Mouse (Mus musculus): ENCODE data around the gene Camk2g.
A peak's percentile ranks its signal among the peaks of the same experiment; 100 is the strongest.

Camk2g gene

GRCm38 (mm10) chr14:20806116-20806840 is 12.4 kb upstream of the Camk2g start:
- peak; percentile 67 for DNase-seq

GRCm38 (mm10) chr14:20804964-20805672 is 11.2 kb upstream of the Camk2g start:
- peak; percentile 94 for DNase-seq

GRCm38 (mm10) chr14:20804481-20804880 is 10.6 kb upstream of the Camk2g start:
- no peak for DNase-seq

- DNase-seq, result peak; percentile 92
Observed at GRCm38 (mm10) chr14:20803606-20803938, 9.7 kb upstream of the Camk2g start.

GRCm38 (mm10) chr14:20802926-20803605 is 9.2 kb upstream of the Camk2g start:
- peak; percentile 62 for DNase-seq

GRCm38 (mm10) chr14:20798761-20799160 is 4.9 kb upstream of the Camk2g start:
- peak; percentile 95 for DNase-seq

GRCm38 (mm10) chr14:20798300-20798699 is 4.4 kb upstream of the Camk2g start:
- no peak for DNase-seq

GRCm38 (mm10) chr14:20796643-20797042 is 2.8 kb upstream of the Camk2g start:
- DNase-seq, result no peak

GRCm38 (mm10) chr14:20796170-20796569 is 2.3 kb upstream of the Camk2g start:
- DNase-seq, result no peak

- no peak for DNase-seq
Observed at GRCm38 (mm10) chr14:20795423-20796152, 1.7 kb upstream of the Camk2g start.

GRCm38 (mm10) chr14:20794589-20794988 is 701 bp upstream of the Camk2g start:
- DNase-seq, result no peak

- no peak for DNase-seq
Observed at GRCm38 (mm10) chr14:20792922-20793757, 748 bp downstream of the Camk2g start.

- DNase-seq, result no peak
Observed at GRCm38 (mm10) chr14:20792243-20792921, 1.5 kb downstream of the Camk2g start.

GRCm38 (mm10) chr14:20791511-20792242 is 2.2 kb downstream of the Camk2g start:
- DNase-seq, result no peak

GRCm38 (mm10) chr14:20790996-20791395 is 2.9 kb downstream of the Camk2g start:
- no peak for DNase-seq

GRCm38 (mm10) chr14:20790445-20790844 is 3.4 kb downstream of the Camk2g start:
- DNase-seq, result no peak

GRCm38 (mm10) chr14:20789593-20789992 is 4.3 kb downstream of the Camk2g start:
- DNase-seq, result no peak

- DNase-seq, result no peak
Observed at GRCm38 (mm10) chr14:20788151-20788550, 5.7 kb downstream of the Camk2g start.

GRCm38 (mm10) chr14:20786611-20787015 is 7.3 kb downstream of the Camk2g start:
- DNase-seq, result no peak

- DNase-seq, result no peak
Observed at GRCm38 (mm10) chr14:20786020-20786419, 7.9 kb downstream of the Camk2g start.

- DNase-seq, result peak; percentile 61
Observed at GRCm38 (mm10) chr14:20785231-20785630, 8.7 kb downstream of the Camk2g start.

Data from lung, postnatal 36 days (tissue).